Mouse (Mus musculus): ENCODE results near the gene Mief1.
A peak's percentile ranks its signal among the peaks of the same experiment; 100 is the strongest.

The Mief1 gene

GRCm38 (mm10) chr15:80263610-80264575 is 30.1 kb downstream of the Mief1 start, which contains the start of gene Rps19bp1:
Gene Rps19bp1, minus strand, starts transcription at chr15:80264315.
- DNase-seq: peak; percentile 98

- DNase-seq: peak; percentile 94
Measured at GRCm38 (mm10) chr15:80266281-80266680, 32.5 kb downstream of the Mief1 start.

- DNase-seq: no peak
Measured at GRCm38 (mm10) chr15:80271858-80272396, 38.1 kb downstream of the Mief1 start.

- no peak for DNase-seq
Measured at GRCm38 (mm10) chr15:80277107-80277506, 43.3 kb downstream of the Mief1 start.

- DNase-seq: no peak
Measured at GRCm38 (mm10) chr15:80277625-80278024, 43.8 kb downstream of the Mief1 start.

- no peak for DNase-seq
Measured at GRCm38 (mm10) chr15:80278121-80278759, 44.4 kb downstream of the Mief1 start.

GRCm38 (mm10) chr15:80279053-80279452 is 45.2 kb downstream of the Mief1 start:
- DNase-seq: no peak

- DNase-seq: no peak
Measured at GRCm38 (mm10) chr15:80280646-80281045, 46.8 kb downstream of the Mief1 start.

GRCm38 (mm10) chr15:80286851-80287415 is 53.1 kb downstream of the Mief1 start, which contains the start of gene Cacna1i:
Gene Cacna1i, plus strand, starts transcription at chr15:80287238.
- no peak for DNase-seq

GRCm38 (mm10) chr15:80288036-80288435 is 54.2 kb downstream of the Mief1 start:
- DNase-seq: no peak

GRCm38 (mm10) chr15:80289436-80289835 is 55.6 kb downstream of the Mief1 start:
- DNase-seq: peak; percentile 92

- DNase-seq: no peak
Measured at GRCm38 (mm10) chr15:80297146-80297545, 63.3 kb downstream of the Mief1 start.
